Mouse (Mus musculus) layer of hippocampus, adult 9-11 months (tissue): ENCODE measurements around the gene Marcksl1.

Source experiments
- DNase-seq: peaks from one replicate; pipeline ENCODE4 v3.0.0; 2022

The Marcksl1 gene

GRCm38 (mm10) chr4:129558321-129558955 is 45.1 kb downstream of the Marcksl1 start:
- no peak for DNase-seq

DNA sequence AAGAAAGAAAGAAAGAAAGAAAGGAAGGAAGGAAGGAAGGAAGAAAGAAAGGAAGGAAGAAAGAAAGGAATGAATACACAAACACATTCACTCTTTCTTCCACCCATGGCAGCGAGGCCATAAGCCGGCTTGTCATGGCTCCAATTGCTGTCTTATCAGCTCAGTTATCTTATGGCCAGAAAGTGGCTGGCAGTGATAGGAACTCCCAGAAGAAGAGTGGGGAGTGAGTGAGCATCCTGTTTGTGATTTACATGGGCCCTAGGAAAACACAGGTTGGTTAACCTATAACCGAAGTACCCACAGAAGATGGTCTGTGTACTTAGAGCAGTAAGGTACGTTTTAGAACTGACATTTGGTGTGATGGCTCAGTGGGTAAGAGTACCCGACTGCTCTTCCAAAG is 47.8 kb downstream of the Marcksl1 start:
- no peak for DNase-seq

DNA sequence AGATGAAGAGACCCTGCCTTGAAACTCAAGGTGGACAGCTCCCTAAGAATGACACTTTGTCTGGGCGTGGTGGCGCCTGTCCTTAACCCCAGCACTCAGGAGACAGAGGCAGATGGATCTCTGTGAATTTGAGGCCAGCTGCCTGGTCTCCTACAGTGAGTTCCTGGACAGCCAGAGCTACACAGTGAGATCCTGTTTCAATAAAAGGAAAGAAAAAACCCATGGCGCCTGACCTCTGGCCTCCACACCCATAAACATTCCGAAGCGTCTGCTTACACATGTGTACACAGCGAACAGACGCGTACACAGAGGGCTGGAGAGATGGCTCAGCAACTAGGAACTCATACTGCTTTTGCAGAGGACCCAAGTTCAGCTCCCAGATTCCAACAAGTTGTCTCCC is 50.3 kb downstream of the Marcksl1 start:
- no peak for DNase-seq

DNA sequence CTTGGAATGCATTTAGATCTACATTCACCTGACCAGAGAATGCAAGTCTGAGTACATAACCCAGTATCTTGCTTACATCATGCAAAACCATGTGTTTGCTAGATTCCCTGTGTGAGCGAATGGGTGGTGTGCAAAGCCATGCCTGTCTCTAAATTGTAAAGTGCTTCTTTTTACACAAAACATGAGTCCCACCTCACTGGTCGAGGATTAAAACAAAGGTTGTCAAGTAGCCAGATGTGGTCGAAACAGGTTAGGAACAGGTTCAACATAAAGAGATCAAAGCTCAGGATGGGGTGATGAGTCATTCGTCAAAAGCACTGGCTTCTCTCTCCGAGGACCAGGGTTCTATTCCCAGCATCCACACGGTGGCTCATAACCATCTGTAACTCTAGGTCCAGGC is 51.8 kb downstream of the Marcksl1 start:
- DNase-seq: no peak
